ENCODE assay signal across 8 mouse cellular contexts in the genomic region with DNA sequence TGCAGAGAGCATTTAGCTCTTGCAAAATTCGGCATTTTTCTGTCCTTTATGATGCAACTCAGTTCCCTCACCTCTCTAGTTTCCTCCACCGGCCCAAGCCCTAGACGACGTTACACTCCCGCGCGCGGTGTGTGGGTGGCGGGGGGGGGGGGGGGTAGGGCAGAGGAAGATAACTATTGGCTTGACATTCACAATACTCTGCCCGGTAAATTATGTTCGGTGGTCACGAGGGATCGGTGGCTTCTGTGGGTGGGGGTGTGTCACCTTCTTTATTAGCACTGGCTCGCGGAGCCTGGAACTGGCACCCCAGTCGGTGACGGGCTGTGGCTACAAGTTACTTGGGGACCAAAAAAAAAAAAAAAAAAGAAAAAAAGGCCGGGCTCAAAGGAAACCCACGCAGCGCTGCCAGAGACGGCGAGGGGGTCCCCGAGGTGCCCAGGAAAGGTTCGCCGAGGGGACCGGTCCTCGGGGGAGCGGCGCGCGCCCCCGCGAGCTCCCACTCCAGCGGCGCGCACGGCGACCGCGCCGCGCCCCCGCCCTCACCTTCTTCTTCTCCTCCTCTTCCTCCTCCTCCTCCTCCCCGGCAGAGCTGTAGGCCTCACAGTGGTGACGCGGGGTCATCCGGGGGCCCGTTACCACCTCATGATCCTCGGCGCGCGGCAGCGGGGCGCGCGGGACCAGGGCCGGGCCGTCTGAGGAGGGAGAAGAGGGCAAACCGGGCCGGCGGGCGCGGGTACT. TPM values are rescaled to one million over a fixed set of nuclear protein-coding genes. Genes with fewer than 3 reads are reported as not detected.
DNase-seq lines count a peak whose midpoint lies in the region; ATAC-seq and TF ChIP-seq lines count a peak whose summit lies in the region.

No protein-coding gene starts in this region.

- H3K36me3 ChIP-seq in embryonic facial prominence, embryonic 14.5 days (ENCODE audit: control insufficient read depth, insufficient read depth, low read length), result peaks cover 14% of the 10 kb centered on the region
- H3K36me3 ChIP-seq in midbrain, postnatal 0 days (ENCODE audit: insufficient read depth, low read length), result peaks cover 11% of the 10 kb centered on the region; the same call in 1 of the 2 replicates

- H3K9me3 ChIP-seq in embryonic facial prominence, embryonic 14.5 days (ENCODE audit: control insufficient read depth, low read length), result no peaks in the 10 kb centered on the region
- H3K9me3 ChIP-seq in midbrain, postnatal 0 days (ENCODE audit: low read length), result no peaks in the 10 kb centered on the region

- peak overlapping the region; percentile 94 for H3K27ac ChIP-seq in embryonic facial prominence, embryonic 14.5 days (replicated peaks; ENCODE audit: low read depth, low read length)
- peak overlapping the region; percentile 68; the same call in 1 of the 2 replicates for H3K27ac ChIP-seq in midbrain, postnatal 0 days (ENCODE audit: low read depth, low read length)

- no peak for TF ChIP-seq CTCF in midbrain, postnatal 0 days (IDR thresholded peaks at IDR 0.05)

- peak; percentile 54 for ATAC-seq in embryonic facial prominence, embryonic 14.5 days (ENCODE audit: low read depth)
- peak; percentile 71 for ATAC-seq in midbrain, postnatal 0 days (ENCODE audit: low FRiP score)

- peak overlapping the region; percentile 83 for H3K4me2 ChIP-seq in embryonic facial prominence, embryonic 14.5 days (ENCODE audit: low read depth, low read length)
- H3K4me2 ChIP-seq in midbrain, postnatal 0 days (ENCODE audit: low read depth, low read length, poor library complexity, severe bottlenecking), result peak overlapping the region; percentile 73

- H3K27me3 ChIP-seq in embryonic facial prominence, embryonic 14.5 days (replicated peaks; ENCODE audit: control insufficient read depth, insufficient read depth, low read length), result no peaks in the 10 kb centered on the region
- H3K27me3 ChIP-seq in midbrain, postnatal 0 days (ENCODE audit: insufficient read depth, low read length), result no peaks in the 10 kb centered on the region

- 2% methylated on average over 26 of the region's 63 CpGs for WGBS in embryonic facial prominence, embryonic 14.5 days
- WGBS in midbrain, postnatal 0 days, result under 1% methylated on average over 41 of the region's 63 CpGs

- H3K9ac ChIP-seq in embryonic facial prominence, embryonic 14.5 days (ENCODE audit: low read depth, low read length), result peak overlapping the region; percentile 96
- peak overlapping the region; percentile 80 for H3K9ac ChIP-seq in midbrain, postnatal 0 days (replicated peaks; ENCODE audit: low read length, poor library complexity, severe bottlenecking)

- DNase-seq in A20 (ENCODE audit: low read depth, low spot score), result peak; percentile 74
- DNase-seq in adrenal gland, postnatal 36 days, result peak; percentile 44 to 63
- DNase-seq in embryonic facial prominence, embryonic 14.5 days (ENCODE audit: low spot score), result peak; percentile 34
- DNase-seq in heart, adult 9 months (ENCODE audit: low spot score in 2 of 2), result peak; percentile 49 to 72
- DNase-seq in kidney, adult 9 months, result peak; percentile 52
- DNase-seq in liver, result peak; percentile 79
- DNase-seq in midbrain, postnatal 0 days (ENCODE audit: low spot score), result peak; percentile 45
- peak; percentile 63 to 69 for DNase-seq in spleen, postnatal 36 days (ENCODE audit: low spot score in 2 of 2)

- H3K4me1 ChIP-seq in embryonic facial prominence, embryonic 14.5 days (ENCODE audit: control insufficient read depth, insufficient read depth, low read length), result peaks cover 22% of the 10 kb centered on the region
- H3K4me1 ChIP-seq in midbrain, postnatal 0 days (ENCODE audit: insufficient read depth, low read length), result peaks cover 10% of the 10 kb centered on the region; the same call in 1 of the 2 replicates

- H3K4me3 ChIP-seq in embryonic facial prominence, embryonic 14.5 days (ENCODE audit: low read depth, low read length), result peak overlapping the region; percentile 88
- H3K4me3 ChIP-seq in midbrain, postnatal 0 days (ENCODE audit: low read depth, low read length), result peak overlapping the region; percentile 83

RNA-seq across cellular contexts. Expression of gene Ccni, which starts 0.8 kb away (rescaled TPM):
- total RNA-seq in adrenal gland, postnatal 36 days (2021), result 100 to 1,000 TPM; 213 to 239 TPM
- polyA plus RNA-seq in embryonic facial prominence, embryonic 14.5 days (2014; fragmentation: Nextera tagmentation; extraction: Ambion mirVana), result 121 and 126 TPM in 2 replicates
- 260 and 289 TPM in 2 replicates for total RNA-seq in midbrain, postnatal 0 days (2014; rRNA removed)
- polyA plus RNA-seq in midbrain, postnatal 0 days (2015; fragmentation: Nextera tagmentation; extraction: Ambion mirVana), result 104 and 109 TPM in 2 replicates

RNA-seq across cellular contexts. Expression of gene 2010109A12Rik, which starts 0.8 kb away (rescaled TPM):
- total RNA-seq in adrenal gland, postnatal 36 days (2021), result 1 to 10 TPM in 1 of 2 experiments, under 1 TPM in 1; 0.86 to 1.5 TPM
- 1.5 and 1.9 TPM in 2 replicates for polyA plus RNA-seq in embryonic facial prominence, embryonic 14.5 days (2014; fragmentation: Nextera tagmentation; extraction: Ambion mirVana)
- total RNA-seq in midbrain, postnatal 0 days (2014; rRNA removed), result 0.94 TPM in 1 of 2 replicates, not detected in the other
- 0.27 and 0.34 TPM in 2 replicates for polyA plus RNA-seq in midbrain, postnatal 0 days (2015; fragmentation: Nextera tagmentation; extraction: Ambion mirVana)

Comparison
In these comparisons a context has a peak if more than half of its experiments do, and no peak if none do; other contexts are left out.
1. Peak in every context shown above with its lines: DNase-seq, ATAC-seq, H3K4me3 ChIP-seq and H3K27ac ChIP-seq.